Mouse (Mus musculus) G1E (cell line): ENCODE measurements around the gene Rai14.

Source experiments
- CTCF ChIP-seq: IDR thresholded peaks from 2 replicates; pipeline ENCODE4 v1.5.1; 2012; ENCODE audit warnings: low read depth, low read length, inconsistent platforms, mixed read lengths
- GATA2 ChIP-seq: IDR thresholded peaks from 2 replicates; pipeline ENCODE4 v1.6.1; 2012; ENCODE audit warnings: low read depth, low read length, inconsistent platforms, borderline replicate concordance

DNA sequence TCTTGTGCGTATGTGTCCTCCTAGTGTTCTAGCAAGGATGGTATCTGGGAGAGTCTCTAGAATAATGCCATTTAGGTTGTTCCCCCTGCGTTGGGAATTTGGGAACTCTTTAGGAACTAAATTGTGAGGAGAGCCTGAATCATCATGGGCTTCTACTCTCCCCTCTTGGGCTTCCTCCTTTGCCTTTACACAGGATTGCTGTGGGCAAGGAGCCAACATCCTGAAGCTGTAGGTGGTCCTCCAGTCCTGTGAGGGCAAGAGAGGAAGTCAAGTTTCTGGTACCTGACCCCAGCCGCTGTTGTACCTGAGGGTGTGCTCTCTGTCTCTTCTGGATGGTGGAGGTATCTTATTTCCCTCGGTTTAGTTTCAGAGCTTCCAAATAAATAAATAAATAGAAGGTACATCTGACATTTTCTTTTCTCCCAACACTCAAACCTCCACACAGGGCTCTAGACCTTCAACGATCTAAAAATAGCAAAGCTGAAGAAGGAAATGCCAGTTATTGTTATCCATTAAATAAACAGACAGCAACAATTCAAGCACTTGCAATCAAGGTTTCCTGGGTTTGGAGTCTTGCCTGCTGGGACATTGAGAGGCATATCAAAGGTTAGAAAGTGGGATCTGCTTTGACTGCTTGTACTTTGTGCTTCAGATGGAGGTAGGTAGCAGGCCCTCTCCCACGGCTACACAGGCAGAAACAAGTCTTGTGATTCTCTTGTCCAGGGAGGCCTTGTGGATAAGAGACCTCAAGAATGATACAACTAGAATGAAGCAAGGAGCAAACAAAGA lies 24.1 kb upstream of the Rai14 start:
- TF ChIP-seq CTCF = no peak
- no peak for TF ChIP-seq GATA2
